Mouse (Mus musculus) liver, embryonic 11.5 days (tissue): Measurements from ENCODE around the gene Lss. TPM values are rescaled to one million over a fixed set of nuclear protein-coding genes. Genes with fewer than 3 reads are reported as not detected.

Experiments used
- ATAC-seq: fragments of 200-750 bp; cut with Nextera tagmentation; replicated peaks from 2 replicates; pipeline ENCODE4 v1.8.0; 2017; ENCODE audit warnings: moderate number of reproducible peaks, mild to moderate bottlenecking, moderate TSS enrichment, moderate library complexity; ENCODE audit not compliant: low FRiP score
- DNase-seq: peaks from one replicate; pipeline ENCODE4 v3.0.0-alpha.2; 2017; ENCODE audit warnings: low spot score
- H3K27ac ChIP-seq: fragments of 300-500 bp; sonication (generic); 2 replicates; pipeline ENCODE4 v1.5.1; 2014; ENCODE audit warnings: mild to moderate bottlenecking, low read depth, low read length, control low read depth
- H3K27me3 ChIP-seq: fragments of 300-500 bp; sonication (generic); replicated peaks from 2 replicates; pipeline ENCODE4 v1.6.1; 2014; ENCODE audit warnings: low read length, mixed read lengths; ENCODE audit not compliant: control insufficient read depth, insufficient read depth
- H3K36me3 ChIP-seq: fragments of 300-500 bp; sonication (generic); 2 replicates; pipeline ENCODE4 v1.6.1; 2014; ENCODE audit warnings: mild to moderate bottlenecking, low read length, moderate library complexity, mixed read lengths; ENCODE audit not compliant: control insufficient read depth, insufficient read depth
- H3K4me1 ChIP-seq: fragments of 300-500 bp; sonication (generic); replicated peaks from 2 replicates; pipeline ENCODE4 v1.6.1; 2014; ENCODE audit warnings: low read length, mixed read lengths; ENCODE audit not compliant: control insufficient read depth, insufficient read depth
- H3K4me2 ChIP-seq: fragments of 300-500 bp; sonication (generic); 2 replicates; pipeline ENCODE4 v1.6.1; 2014; ENCODE audit warnings: mild to moderate bottlenecking, control low read depth, moderate library complexity
- H3K4me3 ChIP-seq: fragments of 300-500 bp; sonication (generic); 2 replicates; pipeline ENCODE4 v1.5.1; 2014; ENCODE audit warnings: low read depth, low read length, control low read depth
- H3K9ac ChIP-seq: fragments of 300-500 bp; sonication (generic); 2 replicates; pipeline ENCODE4 v1.6.1; 2014; ENCODE audit warnings: low read depth, low read length, control low read depth
- H3K9me3 ChIP-seq: fragments of 300-500 bp; sonication (generic); 2 replicates; pipeline ENCODE4 v1.6.1; 2016; ENCODE audit warnings: low read length, inconsistent platforms, mixed read lengths; ENCODE audit not compliant: control insufficient read depth
- WGBS: fragments of 180-500 bp; shearing (Covaris S2); extraction: QIAGEN DNeasy Blood & Tissue Kit; methylation state at CpG from one replicate; pipeline ENCODE4 v1.1.7; 2014; 5-methylcytosine and 5-hydroxymethylcytosine counted together
- polyA plus RNA-seq: library from polyadenylated mRNA; unstranded; fragments of >200 nt; fragmentation: Nextera tagmentation; extraction: Ambion mirVana; gene quantifications from 2 replicates; pipeline ENCODE4 v1.2.1, GENCODE M21; 2014

Gene Lss
- polyA plus RNA-seq, 1 experiment from 2014 or later, result 48.3 TPM

DNA sequence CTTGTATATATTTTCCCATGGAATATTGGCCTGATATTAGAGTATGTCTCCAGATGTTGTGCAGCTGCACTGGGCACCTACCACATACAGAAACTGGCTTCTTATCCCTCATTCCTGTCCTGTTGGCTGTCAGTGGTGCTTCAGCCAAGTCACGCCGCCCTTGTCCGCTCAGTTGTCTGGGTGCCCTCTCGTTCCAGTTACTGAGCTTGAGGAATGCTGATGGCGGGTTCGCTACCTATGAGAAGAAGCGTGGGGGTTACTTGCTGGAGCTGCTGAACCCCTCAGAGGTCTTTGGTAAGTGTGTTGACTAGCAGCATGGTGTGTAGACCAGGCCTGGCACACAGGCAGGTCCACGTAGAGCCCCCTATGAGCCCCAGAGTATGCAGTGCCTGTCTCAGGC, 15.2 kb downstream of the Lss start:
- no peak for DNase-seq
- ATAC-seq, result no peak
- H3K9me3 ChIP-seq, result no peaks in the 10 kb centered on the region
- H3K9ac ChIP-seq, result no peak overlapping the region
- 88% methylated on average over 8 of the region's 8 CpGs for WGBS
- no peak overlapping the region for H3K4me3 ChIP-seq
- no peak overlapping the region for H3K27ac ChIP-seq
- peaks cover 27% of the 10 kb centered on the region for H3K36me3 ChIP-seq
- H3K27me3 ChIP-seq, result no peaks in the 10 kb centered on the region
- H3K4me1 ChIP-seq, result no peaks in the 10 kb centered on the region
- H3K4me2 ChIP-seq, result no peak overlapping the region

DNA sequence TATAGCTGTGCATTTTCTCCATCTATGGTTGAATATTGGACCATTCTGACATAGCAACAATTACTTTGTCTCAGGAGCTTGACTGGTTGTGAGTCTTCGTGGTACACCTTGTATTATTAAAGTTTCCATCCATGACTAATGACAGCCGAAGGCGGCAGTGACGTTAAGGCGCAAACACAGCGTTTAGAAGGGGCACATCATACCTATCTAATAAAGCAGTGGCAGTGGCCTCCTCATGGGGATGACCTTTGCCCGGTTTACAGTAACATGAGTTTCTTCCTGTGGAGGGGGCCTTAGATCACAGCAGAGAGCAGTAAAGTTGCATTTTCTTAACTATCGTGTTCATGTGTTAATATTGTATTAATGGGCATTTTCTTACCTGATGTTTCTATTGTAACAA, 16.8 kb downstream of the Lss start:
- H3K4me3 ChIP-seq, result no peak overlapping the region

DNA sequence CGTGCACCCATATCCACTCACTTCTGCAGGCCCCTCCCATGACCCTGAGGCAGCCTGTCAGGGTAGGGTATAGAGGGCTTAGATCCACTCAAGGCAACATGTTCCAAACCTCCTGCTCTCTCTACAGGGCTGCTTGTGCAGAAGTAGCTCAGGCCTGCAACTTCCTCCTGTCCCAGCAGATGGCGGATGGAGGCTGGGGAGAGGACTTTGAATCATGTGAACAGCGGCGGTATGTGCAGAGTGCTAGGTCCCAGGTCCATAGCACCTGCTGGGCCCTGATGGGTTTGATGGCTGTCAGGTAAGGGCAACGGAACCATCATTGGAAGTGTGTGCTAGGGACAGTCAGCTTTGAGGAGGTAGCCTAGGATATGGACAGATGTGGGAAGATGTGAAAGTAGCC, 19.1 kb downstream of the Lss start:
- Histone ChIP-seq H3K27me3 (no peaks in the 10 kb centered on the region), H3K9ac (no peak overlapping the region), H3K27ac (no peak overlapping the region), H3K4me3 (no peak overlapping the region), H3K36me3 (peaks cover 38% of the 10 kb centered on the region), H3K4me1 (no peaks in the 10 kb centered on the region), H3K9me3 (no peaks in the 10 kb centered on the region), H3K4me2 (no peak overlapping the region)
- ATAC-seq (no peak), DNase-seq (no peak)
- 83% methylated on average over 5 of the region's 5 CpGs for WGBS

More for the DNA sequence above, 16.8 kb downstream of the Lss start:
- Histone ChIP-seq H3K36me3 (peaks cover 37% of the 10 kb centered on the region), H3K9ac (no peak overlapping the region), H3K27ac (no peak overlapping the region), H3K27me3 (no peaks in the 10 kb centered on the region), H3K9me3 (no peaks in the 10 kb centered on the region), H3K4me1 (no peaks in the 10 kb centered on the region), H3K4me2 (no peak overlapping the region)
- 93% methylated on average over 8 of the region's 8 CpGs for WGBS
- no peak for ATAC-seq
- DNase-seq, result no peak

DNA sequence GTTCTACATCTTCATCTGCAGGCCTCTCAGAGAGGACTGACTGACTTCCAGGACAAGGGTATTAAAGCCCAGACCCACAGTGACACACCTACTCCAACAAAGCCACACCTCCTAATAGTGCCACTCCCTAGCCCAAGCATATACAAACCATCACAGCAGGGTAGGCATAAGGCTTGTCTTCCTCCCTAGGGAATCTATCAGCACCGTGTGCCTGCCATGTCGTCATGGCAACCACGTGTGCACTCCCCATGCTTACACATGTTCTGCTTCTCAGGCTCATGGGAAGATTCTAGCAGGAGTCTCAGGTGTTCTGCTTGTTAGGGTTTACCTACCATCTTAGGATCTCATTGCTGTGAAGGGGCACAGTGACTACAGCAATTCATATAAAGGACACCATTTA, 20.2 kb downstream of the Lss start:
- WGBS, result 87% methylated on average over 3 of the region's 3 CpGs
- Histone ChIP-seq H3K4me1 (no peaks in the 10 kb centered on the region), H3K9ac (no peak overlapping the region), H3K4me2 (no peak overlapping the region), H3K36me3 (peaks cover 36% of the 10 kb centered on the region), H3K27me3 (no peaks in the 10 kb centered on the region), H3K27ac (no peak overlapping the region), H3K4me3 (no peak overlapping the region), H3K9me3 (no peaks in the 10 kb centered on the region)
- ATAC-seq (no peak), DNase-seq (no peak)

DNA sequence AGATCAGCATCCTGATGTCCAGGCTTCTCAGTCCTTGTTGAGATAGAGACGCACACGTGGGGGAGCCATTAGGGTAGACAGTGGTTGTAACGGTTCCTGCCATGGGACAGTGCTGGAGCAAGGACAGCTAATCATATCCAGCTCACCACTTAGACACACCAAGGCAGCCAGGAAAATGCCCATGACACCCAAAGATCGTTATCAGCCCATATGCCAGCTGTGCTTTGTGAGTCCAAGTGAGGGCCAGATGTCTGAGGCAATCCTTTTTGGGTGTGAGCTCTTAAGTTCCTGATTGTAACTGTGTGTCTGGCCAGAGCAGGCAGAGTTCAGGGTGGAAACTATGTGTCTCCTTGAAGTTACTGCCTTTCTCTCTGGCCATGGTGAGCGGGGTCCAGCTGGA, 22.7 kb downstream of the Lss start:
- Histone ChIP-seq H3K4me2 (no peak overlapping the region), H3K4me1 (no peaks in the 10 kb centered on the region), H3K36me3 (peaks cover 33% of the 10 kb centered on the region), H3K4me3 (no peak overlapping the region), H3K27me3 (no peaks in the 10 kb centered on the region), H3K9ac (no peak overlapping the region), H3K27ac (no peak overlapping the region), H3K9me3 (no peaks in the 10 kb centered on the region)
- ATAC-seq, result no peak
- 90% methylated on average over 5 of the region's 5 CpGs for WGBS
- no peak for DNase-seq

DNA sequence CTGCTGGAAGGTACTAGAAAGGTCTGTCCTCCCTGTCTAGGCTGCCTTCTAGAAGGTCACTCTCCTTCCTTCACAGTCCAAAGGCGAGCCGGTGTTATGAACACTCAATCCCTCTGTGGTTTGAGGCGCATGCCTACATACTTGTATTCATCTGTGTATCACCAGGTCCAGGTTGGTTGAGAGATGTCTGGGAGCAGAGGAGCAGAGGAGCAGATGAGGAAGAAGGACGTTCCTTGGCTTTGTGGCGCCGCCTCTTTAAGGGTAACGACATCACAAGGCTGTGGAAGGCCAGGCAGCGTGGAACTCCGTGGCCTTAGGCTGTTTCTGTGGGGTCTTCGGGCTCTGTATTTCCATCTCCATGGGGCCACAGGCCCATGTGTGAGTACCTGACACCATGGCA, 30.6 kb downstream of the Lss start, which contains the start of gene Spatc1l:
TSS of gene Spatc1l (plus strand) at position 301 of the 400 bp plus-strand sequence.
- H3K27ac ChIP-seq, result no peak within 1 kb of the TSS
- no peak within 1 kb of the TSS for H3K4me2 ChIP-seq
- DNase-seq (no peak), ATAC-seq (no peak)
- H3K9me3 ChIP-seq, result no peaks in the 10 kb centered on the region
- no peaks in the 10 kb centered on the region for H3K36me3 ChIP-seq
- H3K27me3 ChIP-seq, result no peaks in the 10 kb centered on the region
- 82% methylated on average over 10 of the region's 10 CpGs for WGBS
- H3K4me3 ChIP-seq, result no peak within 1 kb of the TSS
- H3K9ac ChIP-seq, result no peak within 1 kb of the TSS
- H3K4me1 ChIP-seq, result no peaks in the 10 kb centered on the region

DNA sequence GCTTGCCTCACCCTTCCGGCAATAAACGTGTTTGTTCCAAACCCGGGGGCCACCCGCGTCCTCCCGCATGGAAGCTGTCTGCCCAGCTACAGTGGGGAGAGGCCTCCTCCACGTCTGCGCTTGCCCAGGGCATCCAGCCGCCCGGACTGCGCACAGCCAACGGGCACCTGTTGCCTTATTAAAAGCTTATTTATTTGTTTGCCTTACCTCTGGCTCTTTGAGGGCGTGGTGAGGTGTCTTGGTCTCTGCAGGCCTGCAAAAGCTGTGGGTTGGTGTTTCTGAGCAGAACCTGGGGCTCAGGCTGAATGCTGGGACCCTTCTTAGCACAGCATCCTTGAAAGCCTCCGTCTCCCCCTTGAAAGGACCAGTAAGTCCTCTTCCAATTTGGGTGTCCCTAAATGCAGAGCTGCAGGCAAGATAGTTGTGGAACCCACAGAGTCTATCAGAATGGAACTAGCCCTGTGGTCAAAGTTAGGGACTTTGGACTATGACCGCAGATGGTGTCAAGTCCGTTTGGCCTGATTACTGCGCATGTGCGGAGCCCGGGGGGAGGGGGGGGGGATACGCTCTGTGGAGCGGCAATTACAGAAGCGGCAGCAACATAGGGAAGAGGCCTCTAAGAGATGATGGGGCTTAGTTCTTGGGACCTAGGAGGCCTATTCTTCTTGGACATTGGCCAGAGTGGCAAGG, 38.8 kb downstream of the Lss start:
- ATAC-seq, result no peak
- Histone ChIP-seq H3K4me3 (no peak overlapping the region), H3K9me3 (no peaks in the 10 kb centered on the region)

DNA sequence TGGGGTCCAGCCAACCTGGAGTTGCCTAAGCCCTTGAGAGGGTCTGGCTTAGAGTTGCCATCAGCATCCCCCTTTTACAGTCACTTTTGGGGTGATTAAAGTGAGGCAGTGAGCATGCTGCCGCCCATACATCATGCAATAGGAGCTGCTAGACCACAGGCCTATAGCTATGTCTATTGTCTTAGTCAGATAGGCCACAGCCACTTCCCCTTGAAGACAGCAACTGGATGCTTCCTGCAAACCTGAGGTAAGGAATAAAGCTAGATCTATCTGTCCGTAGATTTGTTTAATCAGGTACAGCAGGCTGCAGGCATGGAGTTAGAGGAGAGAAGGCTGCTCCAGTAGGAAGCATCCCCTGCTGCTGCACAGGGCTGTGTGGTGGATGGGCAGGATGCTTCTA, 39.7 kb downstream of the Lss start:
- no peak for ATAC-seq
- Histone ChIP-seq H3K4me3 (no peak overlapping the region), H3K4me2 (no peak overlapping the region), H3K9me3 (no peaks in the 10 kb centered on the region), H3K9ac (no peak overlapping the region), H3K27ac (no peak overlapping the region), H3K27me3 (no peaks in the 10 kb centered on the region), H3K4me1 (no peaks in the 10 kb centered on the region), H3K36me3 (no peaks in the 10 kb centered on the region)
- 32% methylated on average over 2 of the region's 2 CpGs for WGBS
- no peak for DNase-seq

More for the DNA sequence above, 38.8 kb downstream of the Lss start:
- 84% methylated on average over 22 of the region's 22 CpGs for WGBS
- Histone ChIP-seq H3K4me1 (no peaks in the 10 kb centered on the region), H3K27me3 (no peaks in the 10 kb centered on the region), H3K9ac (no peak overlapping the region), H3K4me2 (no peak overlapping the region), H3K36me3 (no peaks in the 10 kb centered on the region), H3K27ac (no peak overlapping the region)
- DNase-seq, result no peak

DNA sequence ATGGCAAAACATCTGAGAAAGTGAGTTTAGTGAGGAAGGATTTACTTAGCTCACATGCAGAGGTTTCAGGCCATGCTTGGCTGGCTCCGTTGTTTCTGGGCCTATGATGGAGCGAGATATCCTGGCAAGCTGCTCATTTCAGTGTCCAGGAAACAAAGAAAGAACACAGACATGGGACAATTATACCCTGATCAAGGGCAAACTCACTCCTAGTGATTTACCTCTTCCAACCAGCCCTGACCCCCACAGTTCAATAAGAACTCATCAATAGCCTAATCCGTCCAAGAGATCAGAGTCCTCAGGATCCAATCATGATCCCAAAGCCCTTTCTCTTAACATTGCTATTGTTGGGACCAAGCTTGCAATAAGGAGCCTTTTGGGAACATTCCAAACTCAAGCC, 40.8 kb downstream of the Lss start:
- Histone ChIP-seq H3K4me2 (no peak overlapping the region), H3K4me3 (no peak overlapping the region), H3K27ac (no peak overlapping the region), H3K9ac (no peak overlapping the region), H3K36me3 (no peaks in the 10 kb centered on the region), H3K4me1 (no peaks in the 10 kb centered on the region), H3K27me3 (no peaks in the 10 kb centered on the region), H3K9me3 (no peaks in the 10 kb centered on the region)
- WGBS, result 74% methylated on average over 3 of the region's 3 CpGs
- no peak for DNase-seq
- ATAC-seq, result no peak
